Mouse (Mus musculus): ENCODE data around the gene Btbd16.

GRCm38 (mm10) chr7:130854684-130855292 lies 80.9 kb downstream of the Btbd16 start:
- TF ChIP-seq CTCF (IDR thresholded peaks at IDR 0.05; ENCODE audit: low read depth, low read length) (no peak), TAL1 (conservative IDR thresholded peaks at IDR 0.05; ENCODE audit: low read depth, low read length) (no peak), GATA1 (IDR thresholded peaks at IDR 0.05; ENCODE audit: borderline replicate concordance, low read length) (no peak), GATA2 (IDR thresholded peaks at IDR 0.05; ENCODE audit: borderline replicate concordance, low read depth, low read length) (no peak), POLR2AphosphoS5 (IDR thresholded peaks at IDR 0.05; ENCODE audit: insufficient replicate concordance, low read depth, low read length) (no peak)
